Mouse (Mus musculus): ENCODE results near the gene Mycl. TPM values are rescaled to one million over a fixed set of nuclear protein-coding genes. Genes with fewer than 3 reads are reported as not detected.
A peak's percentile ranks its signal among the peaks of the same experiment; 100 is the strongest.

Mycl gene
- polyA plus RNA-seq, 1 experiment: 1.6 TPM

- TF ChIP-seq POLR2A (IDR thresholded peaks at IDR 0.05; ENCODE audit: low read depth, low read length) (no peak), CTCF (conservative IDR thresholded peaks at IDR 0.05; ENCODE audit: insufficient read depth, insufficient read length, low read depth, low read length) (no peak)
- peak; percentile 94 for DNase-seq
- peak overlapping the region; percentile 40; the same call in 1 of the 2 replicates for H3K27ac ChIP-seq (ENCODE audit: insufficient read depth, low read depth, low read length)
- H3K36me3 ChIP-seq (ENCODE audit: control insufficient read depth, insufficient read depth, low read length): no peaks in the 10 kb centered on the region
- no peaks in the 10 kb centered on the region for H3K27me3 ChIP-seq (replicated peaks; ENCODE audit: control insufficient read depth, insufficient read depth, low read length)
- peaks cover 8% of the 10 kb centered on the region; the same call in 1 of the 2 replicates for H3K4me1 ChIP-seq (ENCODE audit: control insufficient read depth, insufficient read depth, low read length)
- no peak overlapping the region for H3K4me3 ChIP-seq (ENCODE audit: insufficient read depth, low read depth, low read length)
- 58% methylated on average over 4 of the region's 4 CpGs for WGBS
Measured at GRCm38 (mm10) chr4:122971191-122971590, 24.3 kb upstream of the Mycl start.

GRCm38 (mm10) chr4:122971646-122972045, 23.8 kb upstream of the Mycl start:
- H3K27me3 ChIP-seq (replicated peaks; ENCODE audit: control insufficient read depth, insufficient read depth, low read length): no peaks in the 10 kb centered on the region
- no peaks in the 10 kb centered on the region for H3K36me3 ChIP-seq (ENCODE audit: control insufficient read depth, insufficient read depth, low read length)
- 74% methylated on average over 4 of the region's 4 CpGs for WGBS
- H3K4me3 ChIP-seq (ENCODE audit: insufficient read depth, low read depth, low read length): no peak overlapping the region
- peak overlapping the region; percentile 29 for H3K27ac ChIP-seq (ENCODE audit: insufficient read depth, low read depth, low read length)
- TF ChIP-seq POLR2A (IDR thresholded peaks at IDR 0.05; ENCODE audit: low read depth, low read length) (no peak), CTCF (conservative IDR thresholded peaks at IDR 0.05; ENCODE audit: insufficient read depth, insufficient read length, low read depth, low read length) (no peak)
- peaks cover 8% of the 10 kb centered on the region; the same call in 1 of the 2 replicates for H3K4me1 ChIP-seq (ENCODE audit: control insufficient read depth, insufficient read depth, low read length)
- DNase-seq: no peak

GRCm38 (mm10) chr4:122972056-122972455, 23.4 kb upstream of the Mycl start:
- WGBS: 58% methylated on average over 8 of the region's 8 CpGs
- no peaks in the 10 kb centered on the region for H3K36me3 ChIP-seq (ENCODE audit: control insufficient read depth, insufficient read depth, low read length)
- peak overlapping the region; percentile 29 for H3K27ac ChIP-seq (ENCODE audit: insufficient read depth, low read depth, low read length)
- DNase-seq: peak; percentile 33
- no peak for TF ChIP-seq CTCF (conservative IDR thresholded peaks at IDR 0.05; ENCODE audit: insufficient read depth, insufficient read length, low read depth, low read length)
- no peak for TF ChIP-seq POLR2A (IDR thresholded peaks at IDR 0.05; ENCODE audit: low read depth, low read length)
- peaks cover 8% of the 10 kb centered on the region; the same call in 1 of the 2 replicates for H3K4me1 ChIP-seq (ENCODE audit: control insufficient read depth, insufficient read depth, low read length)
- H3K27me3 ChIP-seq (replicated peaks; ENCODE audit: control insufficient read depth, insufficient read depth, low read length): no peaks in the 10 kb centered on the region
- no peak overlapping the region for H3K4me3 ChIP-seq (ENCODE audit: insufficient read depth, low read depth, low read length)

GRCm38 (mm10) chr4:122974976-122975520, 20.4 kb upstream of the Mycl start:
- peaks cover 8% of the 10 kb centered on the region; the same call in 1 of the 2 replicates for H3K4me1 ChIP-seq (ENCODE audit: control insufficient read depth, insufficient read depth, low read length)

GRCm38 (mm10) chr4:122976885-122977284, 18.6 kb upstream of the Mycl start:
- H3K27ac ChIP-seq (ENCODE audit: insufficient read depth, low read depth, low read length): no peak overlapping the region
- TF ChIP-seq CTCF (conservative IDR thresholded peaks at IDR 0.05; ENCODE audit: insufficient read depth, insufficient read length, low read depth, low read length) (no peak), POLR2A (IDR thresholded peaks at IDR 0.05; ENCODE audit: low read depth, low read length) (no peak)
- DNase-seq: no peak
- H3K27me3 ChIP-seq (replicated peaks; ENCODE audit: control insufficient read depth, insufficient read depth, low read length): no peaks in the 10 kb centered on the region
- peaks cover 6% of the 10 kb centered on the region; the same call in 1 of the 2 replicates for H3K4me1 ChIP-seq (ENCODE audit: control insufficient read depth, insufficient read depth, low read length)
- no peaks in the 10 kb centered on the region for H3K36me3 ChIP-seq (ENCODE audit: control insufficient read depth, insufficient read depth, low read length)
- 59% methylated on average over 4 of the region's 4 CpGs for WGBS
- H3K4me3 ChIP-seq (ENCODE audit: insufficient read depth, low read depth, low read length): no peak overlapping the region

More at GRCm38 (mm10) chr4:122974976-122975520, 20.4 kb upstream of the Mycl start:
- no peak for TF ChIP-seq CTCF (conservative IDR thresholded peaks at IDR 0.05; ENCODE audit: insufficient read depth, insufficient read length, low read depth, low read length)
- no peak for TF ChIP-seq POLR2A (IDR thresholded peaks at IDR 0.05; ENCODE audit: low read depth, low read length)
- H3K27ac ChIP-seq (ENCODE audit: insufficient read depth, low read depth, low read length): peak overlapping the region; percentile 92
- 43% methylated on average over 5 of the region's 5 CpGs for whole genome bisulfite sequencing
- peak; percentile 82 for DNase-seq
- H3K4me3 ChIP-seq (ENCODE audit: insufficient read depth, low read depth, low read length): no peak overlapping the region
- H3K36me3 ChIP-seq (ENCODE audit: control insufficient read depth, insufficient read depth, low read length): no peaks in the 10 kb centered on the region
- no peaks in the 10 kb centered on the region for H3K27me3 ChIP-seq (replicated peaks; ENCODE audit: control insufficient read depth, insufficient read depth, low read length)

GRCm38 (mm10) chr4:122978850-122979249, 16.6 kb upstream of the Mycl start:
- Histone ChIP-seq H3K36me3 (ENCODE audit: control insufficient read depth, insufficient read depth, low read length) (no peaks in the 10 kb centered on the region), H3K27me3 (replicated peaks; ENCODE audit: control insufficient read depth, insufficient read depth, low read length) (no peaks in the 10 kb centered on the region), H3K4me1 (ENCODE audit: control insufficient read depth, insufficient read depth, low read length) (peaks cover 6% of the 10 kb centered on the region; the same call in 1 of the 2 replicates), H3K27ac (ENCODE audit: insufficient read depth, low read depth, low read length) (no peak overlapping the region), H3K4me3 (ENCODE audit: insufficient read depth, low read depth, low read length) (no peak overlapping the region)
- whole genome bisulfite sequencing: 76% methylated on average over 2 of the region's 2 CpGs
- no peak for TF ChIP-seq CTCF (conservative IDR thresholded peaks at IDR 0.05; ENCODE audit: insufficient read depth, insufficient read length, low read depth, low read length)
- TF ChIP-seq POLR2A (IDR thresholded peaks at IDR 0.05; ENCODE audit: low read depth, low read length): no peak
- no peak for DNase-seq

- 66% methylated on average over 3 of the region's 3 CpGs for WGBS
- Histone ChIP-seq H3K36me3 (ENCODE audit: control insufficient read depth, insufficient read depth, low read length) (no peaks in the 10 kb centered on the region), H3K27me3 (replicated peaks; ENCODE audit: control insufficient read depth, insufficient read depth, low read length) (no peaks in the 10 kb centered on the region), H3K4me1 (ENCODE audit: control insufficient read depth, insufficient read depth, low read length) (peaks cover 3% of the 10 kb centered on the region; the same call in 1 of the 2 replicates), H3K27ac (ENCODE audit: insufficient read depth, low read depth, low read length) (no peak overlapping the region), H3K4me3 (ENCODE audit: insufficient read depth, low read depth, low read length) (no peak overlapping the region)
- no peak for DNase-seq
- no peak for TF ChIP-seq CTCF (conservative IDR thresholded peaks at IDR 0.05; ENCODE audit: insufficient read depth, insufficient read length, low read depth, low read length)
Measured at GRCm38 (mm10) chr4:122979826-122980225, 15.6 kb upstream of the Mycl start.
